Comparison of ENCODE assay signal across 10 mouse cellular contexts in the genomic region with DNA sequence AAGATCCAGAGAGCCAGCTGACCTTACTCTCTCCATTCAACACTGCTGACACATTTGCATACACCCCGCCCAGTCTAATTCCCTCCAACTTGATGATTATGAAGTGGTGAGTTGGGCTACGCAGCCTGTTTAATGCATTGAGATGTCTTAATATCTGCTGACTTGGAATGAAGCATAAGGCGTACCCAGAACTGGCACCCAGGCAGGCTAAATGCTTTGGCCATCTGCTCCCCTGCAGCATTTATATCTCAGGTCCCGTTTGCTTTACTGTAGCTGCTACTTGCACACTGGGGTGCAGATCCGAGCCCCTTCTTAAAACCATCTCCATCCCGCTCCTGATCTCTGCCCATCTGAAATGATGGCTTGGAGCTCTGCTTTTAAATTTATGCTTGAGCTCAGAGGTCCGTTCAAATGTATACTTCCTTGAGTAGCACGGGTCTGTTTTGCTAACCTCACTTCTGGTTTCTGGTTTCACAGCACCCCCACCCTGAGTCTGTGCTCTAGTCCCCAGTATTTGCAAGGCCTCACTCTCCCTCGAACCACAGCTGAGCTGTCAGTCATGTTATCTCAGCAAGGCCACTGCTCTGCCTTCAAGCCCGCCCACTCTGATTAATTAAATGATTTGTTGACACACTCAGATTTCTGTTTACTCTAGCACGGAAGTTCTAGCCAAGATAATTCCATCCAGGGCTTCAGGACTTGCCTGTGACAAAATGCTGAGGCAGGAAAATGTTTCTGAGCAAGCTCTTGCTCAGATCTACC. TPM values are rescaled to one million over a fixed set of nuclear protein-coding genes. Genes with fewer than 3 reads are reported as not detected.
DNase-seq lines count a peak whose midpoint lies in the region; ATAC-seq and TF ChIP-seq lines count a peak whose summit lies in the region.
"Had no signal": no experiment of that assay in that cellular context is flagged by ENCODE, and none has a peak within 500 bp of the region (broad histone marks: within the 10 kb centered on the region; RNA-seq: fewer than 3 reads in every experiment).

No protein-coding gene starts in this region.

- H3K4me1 ChIP-seq in liver, postnatal 0 days (ENCODE audit: insufficient read depth) = peaks cover 7% of the 10 kb centered on the region; the same call in 1 of the 2 replicates
- peaks cover 13% of the 10 kb centered on the region for H3K4me1 ChIP-seq in intestine, embryonic 15.5 days (replicated peaks)

- H3K9ac ChIP-seq in liver, postnatal 0 days (replicated peaks) = no peak overlapping the region
- no peak overlapping the region for H3K9ac ChIP-seq in intestine, embryonic 15.5 days
- H3K9ac ChIP-seq: liver, embryonic 14.5 days had no signal

- H3K27me3 ChIP-seq in liver, postnatal 0 days (ENCODE audit: insufficient read depth, low read length) = no peaks in the 10 kb centered on the region
- H3K27me3 ChIP-seq in intestine, embryonic 15.5 days (replicated peaks) = no peaks in the 10 kb centered on the region

- no peak overlapping the region for H3K4me2 ChIP-seq in liver, postnatal 0 days (ENCODE audit: low read depth, low read length)
- no peak overlapping the region for H3K4me2 ChIP-seq in intestine, embryonic 15.5 days (replicated peaks)

- H3K27ac ChIP-seq in liver, postnatal 0 days (ENCODE audit: low read depth) = no peak overlapping the region
- peak overlapping the region; percentile 34; the same call in 1 of the 2 replicates for H3K27ac ChIP-seq in intestine, embryonic 15.5 days
- H3K27ac ChIP-seq: liver, embryonic 14.5 days had no signal

- no peak for TF ChIP-seq EP300 in liver, postnatal 0 days (IDR thresholded peaks at IDR 0.05; ENCODE audit: low read depth)

- 41% methylated on average over 11 of the region's 11 CpGs for WGBS in liver, postnatal 0 days (ENCODE audit: insufficient replicate concordance)
- whole genome bisulfite sequencing in intestine, embryonic 15.5 days = 40% methylated on average over 11 of the region's 11 CpGs

- TF ChIP-seq CTCF in liver, postnatal 0 days (IDR thresholded peaks at IDR 0.05; ENCODE audit: low read depth) = no peak

- intact Hi-C loops in heart, postnatal 36 days (cut with DNase I) = no loop called here

- no peaks in the 10 kb centered on the region for H3K9me3 ChIP-seq in liver, postnatal 0 days (ENCODE audit: low read length)
- no peaks in the 10 kb centered on the region for H3K9me3 ChIP-seq in intestine, embryonic 15.5 days

- no peak for ATAC-seq in liver, postnatal 0 days
- ATAC-seq in intestine, embryonic 15.5 days = peak; percentile 76
- no peak for ATAC-seq in erythroid progenitor cell, adult 5-6 weeks (replicated peaks; ENCODE audit: low FRiP score, poor library complexity, severe bottlenecking)

- no peaks in the 10 kb centered on the region for H3K36me3 ChIP-seq in liver, postnatal 0 days (replicated peaks; ENCODE audit: insufficient read depth, low read length)
- H3K36me3 ChIP-seq in intestine, embryonic 15.5 days = no peaks in the 10 kb centered on the region

- peak; percentile 14 for DNase-seq in liver
- DNase-seq in liver, postnatal 0 days = no peak
- DNase-seq in cerebellum, adult 8-10 months = peak; percentile 43
- DNase-seq in lung, postnatal 4 days = peak; percentile 51 to 67
- no peak for DNase-seq in frontal cortex, postnatal 10 days (ENCODE audit: low spot score in 2 of 2)
- DNase-seq in heart, postnatal 36 days = no peak
- DNase-seq: gastrocnemius, postnatal 10 days had no signal

- H3K4me3 ChIP-seq in liver, postnatal 0 days (ENCODE audit: low read depth, low read length) = no peak overlapping the region
- H3K4me3 ChIP-seq in intestine, embryonic 15.5 days (replicated peaks) = no peak overlapping the region

RNA-seq across cellular contexts. Expression of gene Lmntd1, which starts 15.1 kb away (rescaled TPM):
- polyA plus RNA-seq in liver, postnatal 0 days (2015; fragmentation: Nextera tagmentation; extraction: Ambion mirVana) = not detected in 2 replicates
- 0.73 and 0.80 TPM in 2 replicates for polyA plus RNA-seq in intestine, embryonic 15.5 days (2015; fragmentation: Nextera tagmentation; extraction: Ambion mirVana)
- total RNA-seq in heart, postnatal 36 days (2021) = 1 to 10 TPM; 1.2 to 2.5 TPM
- not detected in 2 replicates for total RNA-seq in erythroid progenitor cell, adult 5-6 weeks (2015; ENCODE audit: low replicate concordance)
- total RNA-seq in erythroid progenitor cell, adult 5-6 weeks (2017; ENCODE audit: low replicate concordance) = not detected in 2 replicates

RNA-seq across cellular contexts. Expression of gene Tuba3b, which starts 16.6 kb away (rescaled TPM):
- not detected in 2 replicates for polyA plus RNA-seq in liver, postnatal 0 days (2015; fragmentation: Nextera tagmentation; extraction: Ambion mirVana)
- not detected in 2 replicates for polyA plus RNA-seq in intestine, embryonic 15.5 days (2015; fragmentation: Nextera tagmentation; extraction: Ambion mirVana)
- under 1 TPM in 1 of 2 experiments, not detected in 1; 0.38 TPM for total RNA-seq in heart, postnatal 36 days (2021)
- not detected in 2 replicates for total RNA-seq in erythroid progenitor cell, adult 5-6 weeks (2015; ENCODE audit: low replicate concordance)
- not detected in 2 replicates for total RNA-seq in erythroid progenitor cell, adult 5-6 weeks (2017; ENCODE audit: low replicate concordance)
- total RNA-seq: gastrocnemius, postnatal 10 days had no signal
- polyA plus RNA-seq: liver, embryonic 14.5 days had no signal

Comparison
In these comparisons a context has a peak if more than half of its experiments do, and no peak if none do; other contexts are left out.
1. DNase-seq: peak in liver (single experiment), cerebellum, adult 8-10 months (single experiment) and lung, postnatal 4 days (2 of 2); none in liver, postnatal 0 days (single experiment), frontal cortex, postnatal 10 days (0 of 2) and heart, postnatal 36 days (0 of 2).